Mouse (Mus musculus) CD8-positive naive resting alpha-beta T cell, adult 57 days (primary cell): ENCODE measurements around the gene Gm40460. TPM values are rescaled to one million over a fixed set of nuclear protein-coding genes. Genes with fewer than 3 reads are reported as not detected.

Source experiments
- total RNA-seq: library from RNA; stranded (reverse); gene quantifications from one replicate; pipeline ENCODE4 v1.2.4, GENCODE M21; 2023

Gm40460 gene
- total RNA-seq: not detected

GRCm38 (mm10) chr7:142240978-142241377 is at the start of gene Gm40460:
Gene Gm40460 (minus strand): TSS chr7:142241078.

GRCm38 (mm10) chr7:142274263-142274662 is 33.4 kb upstream of the Gm40460 start, which contains the start of gene Gm4559:
Gene Gm4559 (minus strand): TSS chr7:142274363.

GRCm38 (mm10) chr7:142258254-142258653 is 17.4 kb upstream of the Gm40460 start, which contains the start of gene Gm2431:
Gene Gm2431 (minus strand): TSS chr7:142258354.

GRCm38 (mm10) chr7:142229871-142230270 is 11.0 kb downstream of the Gm40460 start, which contains the start of gene Krtap5-5:
Gene Krtap5-5 (minus strand): TSS chr7:142229971.

GRCm38 (mm10) chr7:142211559-142211958 is 29.3 kb downstream of the Gm40460 start, which contains the start of gene Gm7579:
Gene Gm7579 (plus strand): TSS chr7:142211859.

GRCm38 (mm10) chr7:142201064-142201463 is 39.8 kb downstream of the Gm40460 start, which contains the start of gene Krtap5-3:
Gene Krtap5-3 (plus strand): TSS chr7:142201364.

Other genes starting within 250 kb of the Gm40460 start
- 56.5 TPM for gene Mob2, start 180.0 kb downstream of the Gm40460 start, total RNA-seq
- 3.0 TPM for gene Dusp8, start 145.2 kb downstream of the Gm40460 start, total RNA-seq
- not detected for gene Gm45618, start 120.3 kb downstream of the Gm40460 start, total RNA-seq
- gene Gm39115, start 105.0 kb downstream of the Gm40460 start, total RNA-seq: not detected
- not detected for gene Gm45337, start 96.5 kb downstream of the Gm40460 start, total RNA-seq
- not detected for gene Gm29735, start 84.0 kb downstream of the Gm40460 start, total RNA-seq
- gene Gm4553, start 75.3 kb downstream of the Gm40460 start, total RNA-seq: not detected
- gene Krtap5-2, start 65.1 kb downstream of the Gm40460 start, total RNA-seq: not detected
- gene Gm10153, start 50.7 kb downstream of the Gm40460 start, total RNA-seq: not detected
- not detected for gene Krtap5-3, start 39.7 kb downstream of the Gm40460 start, total RNA-seq
- not detected for gene Gm7579, start 29.2 kb downstream of the Gm40460 start, total RNA-seq
- not detected for gene Krtap5-5, start 11.1 kb downstream of the Gm40460 start, total RNA-seq
- gene Gm2431, start 17.3 kb upstream of the Gm40460 start, total RNA-seq: not detected
- not detected for gene Gm4559, start 33.3 kb upstream of the Gm40460 start, total RNA-seq
- gene Krtap5-1, start 56.0 kb upstream of the Gm40460 start, total RNA-seq: not detected
- gene Krtap5-4, start 62.5 kb upstream of the Gm40460 start, total RNA-seq: not detected
- 14.5 TPM for gene Ifitm10, start 132.7 kb upstream of the Gm40460 start, total RNA-seq
- gene Gm49369, start 141.6 kb upstream of the Gm40460 start, total RNA-seq: 3.6 TPM
- 213 TPM for gene Ctsd, start 147.0 kb upstream of the Gm40460 start, total RNA-seq
- gene Syt8, start 193.8 kb upstream of the Gm40460 start, total RNA-seq: not detected
- gene Tnni2, start 200.7 kb upstream of the Gm40460 start, total RNA-seq: not detected
- 696 TPM for gene Lsp1, start 219.7 kb upstream of the Gm40460 start, total RNA-seq